Mouse (Mus musculus): ENCODE data around the gene Frmd4a. TPM values are rescaled to one million over a fixed set of nuclear protein-coding genes. Genes with fewer than 3 reads are reported as not detected.

Frmd4a gene
- 29.6 and 38.2 TPM in 2 replicates for polyA plus RNA-seq (2012)

DNA sequence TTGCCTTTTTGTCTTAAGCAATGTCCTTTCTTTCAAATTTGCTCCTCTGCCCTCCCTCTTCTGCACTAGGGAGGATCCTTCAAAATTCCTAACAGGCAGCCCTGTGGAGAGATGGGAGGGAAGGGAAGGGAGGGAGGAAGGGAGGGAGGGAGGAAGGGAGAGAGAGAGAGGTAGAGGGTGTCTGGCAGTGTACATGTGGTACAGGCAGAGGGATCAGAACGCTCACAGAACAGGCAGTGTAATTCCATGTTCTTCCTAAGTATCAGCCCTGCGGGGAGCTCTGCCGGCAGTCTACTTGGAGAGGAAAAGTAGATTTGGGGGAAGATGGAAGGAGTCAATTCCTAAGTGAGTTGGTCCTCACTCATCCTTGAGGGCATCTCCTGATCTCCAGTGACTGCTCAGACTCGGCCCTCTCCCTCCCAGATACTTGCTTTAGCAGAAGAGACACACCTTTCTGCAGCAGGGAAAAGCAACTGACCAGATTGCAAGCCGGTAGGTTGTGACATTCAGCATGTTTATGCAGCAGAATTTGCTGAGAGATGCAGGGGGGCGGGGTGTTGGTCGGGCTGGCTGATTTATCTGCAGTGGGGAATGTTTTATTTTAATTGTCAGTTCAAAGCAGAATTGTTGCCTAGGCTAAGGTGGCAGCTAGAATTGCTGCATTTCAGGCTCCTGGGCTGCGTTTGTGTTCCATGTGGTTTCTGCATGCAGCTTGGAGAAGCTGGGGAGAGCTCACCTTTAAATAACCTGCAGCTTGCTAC is at the start of gene Frmd4a:
Gene Frmd4a (plus strand): TSS at position 190 of the 761 bp plus-strand sequence.
- TF ChIP-seq GATA1 (IDR thresholded peaks at IDR 0.05; ENCODE audit: low read length), result no peak

DNA sequence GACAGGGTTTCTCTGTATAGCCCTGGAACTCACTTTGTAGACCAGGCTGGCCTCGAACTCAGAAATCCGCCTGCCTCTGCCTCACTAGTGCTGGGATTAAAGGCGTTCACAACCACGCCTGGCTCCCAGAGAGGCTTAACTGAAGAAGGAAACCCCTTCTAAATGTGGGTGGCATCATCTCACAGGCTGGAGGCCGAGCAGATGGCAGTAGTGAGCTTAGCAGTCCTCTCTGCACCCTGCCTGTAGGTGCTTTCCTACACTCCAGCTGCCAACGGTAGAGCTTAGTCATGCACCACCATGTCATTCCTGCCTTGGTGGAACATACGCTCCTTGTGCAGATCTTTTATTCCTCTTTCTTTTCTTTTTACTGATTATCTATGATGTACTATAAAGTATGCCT is 28.6 kb upstream of the Frmd4a start:
- TF ChIP-seq GATA1 (IDR thresholded peaks at IDR 0.05; ENCODE audit: low read length), result no peak

DNA sequence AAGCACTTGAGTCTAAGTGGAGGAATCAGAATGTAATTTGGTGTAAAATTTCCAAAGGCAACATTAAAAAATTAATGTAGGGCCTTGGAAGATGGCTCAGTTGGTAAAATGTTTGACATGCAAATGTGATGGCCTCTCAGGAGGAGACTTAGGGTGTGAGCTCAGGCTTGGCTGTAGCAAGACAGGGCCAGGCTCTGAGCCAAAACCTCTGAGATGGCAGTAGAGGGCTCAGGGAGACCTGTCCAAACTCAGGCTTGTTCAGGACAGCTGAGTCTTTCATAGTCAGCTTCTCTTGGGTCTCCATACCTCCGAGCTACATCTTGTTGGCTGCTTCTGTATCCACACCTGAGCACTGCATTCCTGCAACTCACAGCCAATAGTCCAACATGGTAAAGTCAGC is 27.1 kb upstream of the Frmd4a start:
- TF ChIP-seq GATA1 (IDR thresholded peaks at IDR 0.05; ENCODE audit: low read length), result no peak

DNA sequence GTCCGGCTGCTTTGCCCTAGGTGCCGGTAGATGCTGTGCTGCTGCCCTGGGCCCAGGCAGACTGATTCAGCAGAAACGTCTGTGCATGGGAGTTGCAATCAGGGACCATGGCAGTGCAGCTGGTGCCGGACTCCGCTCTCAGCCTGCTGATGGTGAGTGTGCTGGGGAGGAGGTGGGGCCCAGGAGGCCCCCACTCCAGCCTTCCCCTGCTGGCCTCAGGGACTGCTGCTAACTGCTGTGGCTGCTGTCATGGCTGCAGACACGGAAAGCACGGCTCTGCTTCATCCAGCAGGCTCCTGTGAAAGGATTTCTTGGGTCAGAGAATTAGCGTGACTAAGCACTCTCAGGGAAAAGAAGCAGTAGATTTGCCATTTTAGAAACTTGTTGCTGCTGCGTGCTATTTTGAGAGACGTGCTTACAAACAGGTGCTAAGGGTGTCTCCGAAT is 937 bp downstream of the Frmd4a start:
- no peak for TF ChIP-seq GATA1 (IDR thresholded peaks at IDR 0.05; ENCODE audit: low read length)

DNA sequence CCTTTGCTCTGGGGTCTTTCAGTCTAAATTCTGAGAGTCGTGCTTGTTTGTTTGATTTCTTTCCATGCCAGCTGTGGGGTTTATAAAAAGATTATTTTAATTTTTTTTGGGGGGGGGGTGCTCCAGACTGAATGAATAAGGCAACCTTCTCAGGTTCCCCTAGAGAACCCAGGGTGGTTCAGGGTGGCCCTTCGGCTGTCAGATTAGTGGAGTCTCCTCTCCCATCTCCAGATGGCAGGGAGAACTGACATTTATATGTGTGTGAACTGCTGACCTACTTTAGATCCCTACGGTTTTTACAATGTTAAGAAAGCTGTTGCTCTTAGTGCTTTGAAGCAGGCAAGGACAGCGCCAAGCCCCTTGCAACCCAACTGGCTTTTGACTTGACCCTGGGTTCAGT is 1.4 kb downstream of the Frmd4a start:
- TF ChIP-seq GATA1 (IDR thresholded peaks at IDR 0.05; ENCODE audit: low read length), result no peak

DNA sequence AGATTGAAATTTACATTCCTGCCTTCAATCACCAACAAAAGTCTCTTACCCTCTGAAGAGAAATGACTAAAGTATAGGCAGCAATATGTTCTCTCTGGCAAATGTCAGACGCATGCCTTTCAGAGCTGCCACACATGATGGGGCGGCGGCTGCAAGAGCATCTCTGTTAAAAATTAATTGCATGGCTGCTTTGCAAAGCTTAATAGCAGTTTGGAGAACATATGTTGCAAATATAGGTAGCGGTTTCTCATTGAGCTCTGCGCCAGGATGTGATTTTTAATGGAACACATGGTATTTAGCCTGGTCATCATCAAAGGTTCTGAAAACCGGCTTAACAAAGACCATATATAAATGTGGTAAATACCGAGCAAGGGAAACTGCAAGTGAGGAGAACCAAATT is 7.4 kb downstream of the Frmd4a start:
- no peak for TF ChIP-seq GATA1 (IDR thresholded peaks at IDR 0.05; ENCODE audit: low read length)

DNA sequence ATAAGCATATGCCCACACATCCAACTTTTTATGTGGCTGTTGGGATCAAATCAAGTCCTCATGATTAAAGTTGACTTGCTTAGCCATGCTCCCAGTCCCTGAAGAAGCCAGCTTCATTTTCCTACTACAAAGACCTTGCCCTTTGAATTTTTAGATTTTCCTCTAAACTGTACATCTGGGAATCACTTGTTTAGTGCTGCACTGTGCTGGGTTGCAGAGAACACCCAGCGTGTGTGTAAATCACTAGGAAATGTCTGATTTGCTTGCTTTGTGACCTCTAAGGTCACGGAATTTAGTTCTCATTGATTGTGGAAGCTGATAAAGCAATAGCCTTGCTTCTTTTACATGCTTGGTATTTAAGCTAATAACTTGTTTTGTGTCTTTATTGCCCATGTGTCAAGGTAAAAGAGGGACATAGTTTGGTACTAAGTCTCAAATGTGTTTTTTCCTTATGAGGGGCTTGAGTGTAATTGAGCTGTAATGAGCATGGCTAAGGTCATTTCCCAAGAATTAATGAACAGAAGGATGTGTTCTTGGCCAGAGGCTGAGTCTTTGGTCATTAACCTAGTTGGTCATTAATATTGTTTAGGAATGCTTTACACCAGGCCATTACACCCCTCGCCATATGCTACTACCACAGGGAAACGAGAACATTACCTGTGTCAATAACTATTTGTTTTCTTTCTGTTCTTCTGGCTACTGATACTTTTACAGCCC is 11.7 kb downstream of the Frmd4a start:
- TF ChIP-seq GATA1 (IDR thresholded peaks at IDR 0.05; ENCODE audit: low read length), result no peak

DNA sequence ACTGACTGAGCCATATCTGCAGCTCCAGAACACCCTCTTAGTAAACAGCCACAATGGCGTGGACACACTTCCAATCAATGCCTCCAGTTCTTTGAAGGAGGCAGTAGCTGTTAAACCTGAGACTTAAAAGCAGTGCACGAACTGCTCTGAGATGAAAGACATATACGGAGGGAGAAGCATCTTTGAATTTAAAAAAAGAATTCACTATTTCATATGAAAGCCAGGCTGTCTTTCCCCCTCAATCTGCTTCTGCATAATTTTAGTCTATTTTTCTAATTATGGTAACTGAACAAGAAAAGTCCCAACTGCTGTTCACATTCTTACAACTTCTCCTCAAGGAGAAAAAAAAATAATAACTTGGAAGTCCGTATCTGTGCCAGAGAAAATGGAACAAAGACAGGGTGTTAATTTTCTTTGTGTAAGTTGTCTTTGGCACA is 18.7 kb downstream of the Frmd4a start:
- no peak for TF ChIP-seq GATA1 (IDR thresholded peaks at IDR 0.05; ENCODE audit: low read length)

DNA sequence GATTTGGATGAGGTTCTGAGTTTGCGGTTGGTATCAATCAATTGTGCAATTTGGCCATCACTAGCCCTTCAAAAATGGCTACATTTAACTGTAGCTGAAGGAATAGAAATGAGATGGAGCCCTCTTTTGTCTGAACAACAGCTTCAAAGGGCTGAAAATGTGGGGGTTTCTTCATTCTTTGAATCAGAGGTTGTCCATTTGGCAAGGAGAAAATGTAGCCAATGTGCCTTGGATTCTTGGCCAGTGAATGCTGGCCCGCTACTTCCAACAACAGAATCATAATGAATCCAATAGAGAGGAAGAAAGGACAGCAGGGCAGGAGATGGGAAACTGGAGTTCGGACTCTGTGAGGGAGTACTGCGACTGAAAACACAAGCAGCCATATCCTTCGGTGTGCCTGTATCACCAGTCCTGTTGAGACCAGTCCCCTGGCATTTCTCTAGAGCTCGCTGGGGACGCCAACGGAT is 19.2 kb downstream of the Frmd4a start:
- no peak for TF ChIP-seq GATA1 (IDR thresholded peaks at IDR 0.05; ENCODE audit: low read length)

DNA sequence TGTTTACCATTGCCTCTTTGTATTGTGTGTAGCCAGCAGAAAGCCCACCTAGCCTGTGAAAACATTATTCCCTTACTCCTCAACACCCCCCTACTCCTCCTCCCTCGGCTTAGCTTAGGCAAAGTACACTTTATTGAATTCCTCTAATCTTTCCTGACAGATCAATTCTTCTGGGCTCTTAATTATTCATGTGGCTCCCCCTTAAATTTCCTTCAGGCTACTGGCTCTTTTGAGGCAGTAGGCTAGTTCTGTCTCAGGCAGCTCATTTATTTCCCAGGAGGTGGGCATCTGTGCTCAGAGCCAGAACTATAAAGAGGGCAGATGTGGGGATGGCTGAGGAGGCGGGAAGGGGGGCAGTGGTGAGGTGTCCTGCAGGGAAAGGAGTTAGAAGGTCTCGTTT is 24.5 kb downstream of the Frmd4a start:
- TF ChIP-seq GATA1 (IDR thresholded peaks at IDR 0.05; ENCODE audit: low read length), result no peak

DNA sequence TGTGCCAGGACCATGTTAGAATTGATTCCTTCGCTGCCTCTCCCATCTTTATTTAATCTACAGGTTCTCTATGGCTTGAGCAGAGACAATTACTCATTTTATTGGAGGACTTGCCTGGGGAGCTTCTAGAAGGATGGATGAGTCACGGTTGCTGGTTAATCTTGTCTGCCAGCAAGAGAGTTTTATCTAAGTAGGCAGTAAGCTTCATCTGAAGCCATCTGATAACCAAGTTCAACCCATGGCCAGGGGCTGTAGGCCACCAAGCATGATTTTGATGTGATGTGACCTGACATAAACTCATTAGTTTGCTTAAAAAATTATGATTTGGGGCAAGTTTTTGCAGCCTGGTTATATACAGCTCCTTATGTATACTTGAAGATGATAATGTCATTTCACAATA is 38.0 kb downstream of the Frmd4a start:
- no peak for TF ChIP-seq GATA1 (IDR thresholded peaks at IDR 0.05; ENCODE audit: low read length)

DNA sequence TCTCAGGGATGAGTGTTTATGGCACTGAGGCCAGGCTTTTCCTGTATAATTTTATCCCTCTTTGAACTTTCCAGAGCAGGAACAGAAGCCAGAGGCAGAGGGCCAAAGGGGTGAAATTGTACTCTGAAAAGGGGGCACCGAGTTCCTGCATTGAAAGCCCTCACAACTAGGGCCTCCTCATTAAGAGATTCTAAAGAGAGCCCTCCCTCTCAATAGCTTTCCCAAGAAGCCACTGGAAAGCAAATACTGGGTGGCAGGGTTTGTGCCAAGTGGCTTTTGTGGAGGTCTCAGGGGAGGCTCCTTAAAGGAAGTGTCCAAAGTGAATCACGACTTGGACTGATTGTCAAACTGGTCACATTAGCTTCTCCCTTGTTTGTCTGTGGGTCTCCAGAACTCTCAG is 43.2 kb downstream of the Frmd4a start:
- TF ChIP-seq GATA1 (IDR thresholded peaks at IDR 0.05; ENCODE audit: low read length), result no peak

DNA sequence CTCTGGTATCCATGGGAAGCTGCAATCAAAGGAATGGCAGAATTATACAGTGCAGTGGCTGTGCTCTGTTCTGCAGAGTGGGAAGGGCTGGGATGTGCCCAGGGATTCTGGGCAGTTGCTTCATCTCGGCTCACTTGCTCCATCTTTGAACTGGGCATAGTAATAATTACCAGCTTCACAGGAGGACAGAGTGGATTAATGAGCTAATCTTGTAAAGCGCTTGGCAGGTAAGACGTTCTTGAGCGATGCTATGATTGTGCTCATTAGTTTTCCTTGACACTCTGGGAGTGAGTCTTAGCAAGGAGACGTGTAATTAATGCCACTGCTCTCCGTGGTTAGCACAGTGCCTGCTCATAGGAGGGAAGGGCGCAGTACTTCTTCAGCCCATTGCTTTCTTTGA is 54.3 kb downstream of the Frmd4a start:
- no peak for TF ChIP-seq GATA1 (IDR thresholded peaks at IDR 0.05; ENCODE audit: low read length)

DNA sequence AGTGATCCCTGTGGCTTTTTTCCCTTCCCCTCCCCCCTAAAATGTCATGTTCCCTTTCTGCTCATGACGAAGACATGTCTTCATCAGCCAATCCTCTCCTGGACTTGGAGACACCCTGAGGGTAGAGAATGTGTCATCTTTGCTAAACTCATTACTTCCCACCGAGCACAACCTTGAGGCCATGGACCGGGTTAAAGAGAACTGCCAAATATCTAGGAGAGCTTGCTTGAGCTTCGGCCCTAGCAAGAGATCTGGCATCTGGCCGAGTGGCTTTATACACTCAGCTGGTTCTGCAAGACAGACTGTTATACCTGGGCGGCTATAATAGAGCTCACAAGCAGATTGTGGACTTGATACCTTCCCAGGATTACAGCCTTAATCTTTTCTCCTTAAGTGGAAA is 66.4 kb downstream of the Frmd4a start:
- TF ChIP-seq GATA1 (IDR thresholded peaks at IDR 0.05; ENCODE audit: low read length), result no peak

DNA sequence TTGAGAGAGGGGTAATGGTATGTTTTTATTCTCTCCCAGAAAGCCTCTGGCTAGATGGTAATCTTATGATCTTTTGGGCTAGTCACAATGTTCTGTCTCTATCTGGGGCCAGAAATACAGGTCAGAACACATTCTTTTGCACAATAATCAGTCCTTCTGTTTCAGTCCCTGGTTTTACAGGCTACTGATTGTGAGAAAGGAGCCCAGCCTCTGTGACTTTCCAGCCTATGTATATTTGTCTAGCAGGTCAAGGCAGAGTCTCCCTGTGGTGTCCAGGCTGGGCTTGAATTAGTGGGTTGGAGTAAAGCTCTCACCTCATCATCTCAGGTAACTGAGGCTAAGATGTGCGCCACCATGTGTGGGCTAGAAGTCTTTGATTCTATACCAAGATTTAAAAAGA is 80.1 kb downstream of the Frmd4a start:
- TF ChIP-seq GATA1 (IDR thresholded peaks at IDR 0.05; ENCODE audit: low read length), result no peak

DNA sequence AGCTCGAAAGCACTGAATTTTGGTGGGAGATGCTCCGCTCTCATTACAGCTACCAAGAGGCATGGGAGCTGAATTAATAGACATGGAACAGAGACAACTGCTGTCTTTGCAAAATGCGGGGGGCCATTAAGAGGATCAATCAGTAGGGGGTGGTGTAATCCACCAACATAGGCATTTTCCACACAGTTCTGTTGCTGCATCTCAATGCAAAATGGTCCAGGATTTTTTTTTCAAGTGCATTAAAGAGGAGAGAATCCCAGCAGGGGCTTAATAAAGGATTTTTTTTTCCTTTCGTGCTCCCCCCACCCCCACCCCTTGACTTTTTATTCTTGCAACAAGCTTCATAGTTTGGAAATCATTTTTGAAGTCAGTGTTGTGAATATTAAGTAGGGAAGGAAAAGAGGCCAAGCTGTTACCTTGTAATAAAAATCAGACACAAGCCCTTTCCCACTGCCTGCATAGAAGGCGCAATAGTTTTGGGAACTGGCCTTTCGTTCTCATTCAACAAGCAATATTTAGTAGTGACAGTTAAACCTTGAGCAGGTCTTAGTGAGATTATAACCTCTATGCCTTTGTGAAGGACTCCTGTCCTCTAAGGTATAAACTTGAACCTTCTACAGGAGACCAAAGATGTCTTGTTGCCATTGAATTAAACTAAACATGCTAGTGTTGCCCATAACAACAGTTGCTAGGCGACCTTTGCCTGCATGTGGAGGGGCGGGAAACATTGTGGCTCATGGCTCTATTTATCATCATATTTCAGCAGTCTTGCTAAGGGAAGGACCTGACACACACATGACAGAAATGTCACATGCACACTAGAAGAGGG is 81.6 kb downstream of the Frmd4a start:
- no peak for TF ChIP-seq GATA1 (IDR thresholded peaks at IDR 0.05; ENCODE audit: low read length)
